Mouse (Mus musculus): ENCODE results near the gene Stk26. TPM values are rescaled to one million over a fixed set of nuclear protein-coding genes. Genes with fewer than 3 reads are reported as not detected.

Gene Stk26
- total and polyA plus RNA-seq, 2 experiments from 2014 or later: 0.44 to 1.1 TPM

DNA sequence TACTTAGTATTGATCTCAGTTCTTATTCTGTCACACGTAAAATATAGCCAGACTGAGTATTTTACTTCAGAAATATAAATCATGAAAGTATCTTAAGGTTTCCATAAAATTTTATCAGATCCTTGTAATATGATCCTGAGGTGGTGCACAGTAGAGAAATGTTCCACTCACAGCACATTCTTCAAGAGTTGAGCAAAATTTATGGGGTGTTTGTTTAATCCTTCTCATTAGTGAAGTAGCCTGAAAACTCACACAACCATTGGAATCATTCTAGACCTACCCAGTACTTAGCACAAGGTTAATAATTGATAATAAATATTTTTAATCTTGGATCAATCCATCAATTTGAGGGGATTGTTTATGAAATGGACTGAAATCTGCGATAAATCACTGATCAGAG, 22.9 kb downstream of the Stk26 start:
- no peak for ATAC-seq (ENCODE audit: low FRiP score)
- Histone ChIP-seq H3K36me3 (ENCODE audit: insufficient read depth, low read length) (no peaks in the 10 kb centered on the region), H3K27me3 (ENCODE audit: insufficient read depth, low read length) (no peaks in the 10 kb centered on the region), H3K9me3 (ENCODE audit: low read length) (no peaks in the 10 kb centered on the region), H3K9ac (replicated peaks; ENCODE audit: low read length, poor library complexity, severe bottlenecking) (no peak overlapping the region), H3K4me1 (ENCODE audit: insufficient read depth, low read length) (no peaks in the 10 kb centered on the region), H3K27ac (ENCODE audit: low read depth, low read length) (no peak overlapping the region), H3K4me3 (ENCODE audit: low read depth, low read length) (no peak overlapping the region), H3K4me2 (ENCODE audit: low read depth, low read length, poor library complexity, severe bottlenecking) (no peak overlapping the region)
- 72% methylated on average over 2 of the region's 2 CpGs for WGBS
- no peak for DNase-seq (ENCODE audit: low spot score)
- no peak for TF ChIP-seq CTCF (IDR thresholded peaks at IDR 0.05)

DNA sequence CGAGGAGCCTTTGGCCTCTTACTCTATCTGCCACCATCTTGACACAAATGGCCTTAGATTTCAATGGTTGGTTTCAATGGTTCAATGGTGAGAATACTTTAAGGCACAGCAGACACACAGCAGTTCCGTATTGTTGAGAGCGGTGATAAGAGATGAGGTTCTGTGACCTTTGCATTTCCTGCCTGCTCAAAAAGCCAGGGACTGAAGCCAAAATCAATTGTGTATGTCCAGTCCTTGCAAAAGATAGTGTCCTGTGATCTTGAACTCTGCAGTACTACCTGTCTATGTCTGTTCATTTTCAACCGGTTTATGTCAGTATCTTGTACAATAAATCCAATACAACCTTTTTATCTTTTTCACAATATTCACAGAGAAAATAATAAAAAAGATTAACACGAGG, 23.9 kb downstream of the Stk26 start:
- ATAC-seq (ENCODE audit: low FRiP score): no peak
- Histone ChIP-seq H3K36me3 (ENCODE audit: insufficient read depth, low read length) (no peaks in the 10 kb centered on the region), H3K4me2 (ENCODE audit: low read depth, low read length, poor library complexity, severe bottlenecking) (no peak overlapping the region), H3K9me3 (ENCODE audit: low read length) (no peaks in the 10 kb centered on the region), H3K4me1 (ENCODE audit: insufficient read depth, low read length) (no peaks in the 10 kb centered on the region), H3K4me3 (ENCODE audit: low read depth, low read length) (no peak overlapping the region), H3K27ac (ENCODE audit: low read depth, low read length) (no peak overlapping the region), H3K9ac (replicated peaks; ENCODE audit: low read length, poor library complexity, severe bottlenecking) (no peak overlapping the region), H3K27me3 (ENCODE audit: insufficient read depth, low read length) (no peaks in the 10 kb centered on the region)
- no peak for TF ChIP-seq CTCF (IDR thresholded peaks at IDR 0.05)
- 79% methylated on average over 5 of the region's 5 CpGs for WGBS
- no peak for DNase-seq (ENCODE audit: low spot score)

DNA sequence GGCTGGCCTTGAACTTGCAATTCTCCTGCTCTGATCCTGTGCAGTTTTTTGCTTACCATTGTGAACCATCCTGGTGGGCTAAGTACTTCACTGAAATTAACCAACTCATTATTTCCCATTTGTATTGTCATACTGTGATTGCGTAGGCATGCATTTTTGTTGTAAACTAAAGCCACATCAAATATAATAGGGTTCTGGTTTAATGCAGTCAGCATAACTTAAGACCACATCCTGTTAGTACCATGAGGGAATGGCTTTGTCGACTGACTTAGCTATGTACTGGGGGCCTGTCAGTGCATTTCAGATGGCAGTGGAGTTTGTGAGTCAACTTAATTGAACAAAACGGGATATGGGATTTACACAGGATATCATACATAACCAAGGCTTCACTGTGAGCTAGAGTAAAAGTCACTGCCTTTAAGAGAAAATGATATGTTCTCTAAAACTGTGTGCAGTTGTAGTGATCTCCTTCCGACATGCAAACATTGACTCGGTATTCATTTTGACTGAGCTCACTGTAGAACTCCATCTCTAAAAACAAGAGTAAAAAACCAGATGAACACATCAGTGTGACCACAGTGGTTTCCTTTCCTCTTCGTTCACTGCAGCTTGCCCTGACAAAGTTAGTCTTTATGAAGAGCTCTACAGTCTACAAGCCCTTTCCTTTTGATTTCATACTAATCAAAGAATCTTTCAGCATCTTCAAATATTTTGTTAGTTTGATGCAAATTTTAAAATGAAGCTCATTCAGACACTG, 33.6 kb downstream of the Stk26 start:
- Histone ChIP-seq H3K9me3 (ENCODE audit: low read length) (no peaks in the 10 kb centered on the region), H3K4me2 (ENCODE audit: low read depth, low read length, poor library complexity, severe bottlenecking) (no peak overlapping the region), H3K36me3 (ENCODE audit: insufficient read depth, low read length) (no peaks in the 10 kb centered on the region), H3K4me3 (ENCODE audit: low read depth, low read length) (no peak overlapping the region), H3K9ac (replicated peaks; ENCODE audit: low read length, poor library complexity, severe bottlenecking) (no peak overlapping the region), H3K27me3 (ENCODE audit: insufficient read depth, low read length) (no peaks in the 10 kb centered on the region), H3K27ac (ENCODE audit: low read depth, low read length) (no peak overlapping the region), H3K4me1 (ENCODE audit: insufficient read depth, low read length) (no peaks in the 10 kb centered on the region)
- WGBS: 80% methylated on average over 6 of the region's 6 CpGs
- ATAC-seq (ENCODE audit: low FRiP score): no peak
- TF ChIP-seq CTCF (IDR thresholded peaks at IDR 0.05): no peak
- no peak for DNase-seq (ENCODE audit: low spot score)

DNA sequence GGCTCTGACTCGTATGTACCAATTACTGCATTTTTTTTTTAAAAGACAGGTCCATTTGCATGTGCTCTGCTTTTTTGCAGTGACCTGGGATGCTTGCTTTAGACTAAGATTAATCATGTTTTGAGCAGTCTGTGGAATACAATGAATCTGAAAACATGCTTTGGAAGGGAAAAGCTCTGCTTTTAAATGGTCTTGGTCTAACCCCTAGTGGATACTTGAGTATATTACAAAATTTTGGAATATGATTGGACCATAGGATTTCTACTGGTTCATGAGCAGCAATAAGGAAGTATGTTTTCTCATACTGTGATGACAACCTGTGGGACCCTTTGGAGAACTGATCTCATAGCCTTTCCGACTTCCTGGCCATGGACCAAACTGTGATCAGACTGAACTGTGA, 47.2 kb downstream of the Stk26 start:
- Histone ChIP-seq H3K9ac (replicated peaks; ENCODE audit: low read length, poor library complexity, severe bottlenecking) (no peak overlapping the region), H3K4me3 (ENCODE audit: low read depth, low read length) (no peak overlapping the region), H3K4me1 (ENCODE audit: insufficient read depth, low read length) (no peaks in the 10 kb centered on the region), H3K4me2 (ENCODE audit: low read depth, low read length, poor library complexity, severe bottlenecking) (no peak overlapping the region), H3K27ac (ENCODE audit: low read depth, low read length) (no peak overlapping the region), H3K9me3 (ENCODE audit: low read length) (no peaks in the 10 kb centered on the region), H3K27me3 (ENCODE audit: insufficient read depth, low read length) (no peaks in the 10 kb centered on the region), H3K36me3 (ENCODE audit: insufficient read depth, low read length) (no peaks in the 10 kb centered on the region)
- no peak for ATAC-seq (ENCODE audit: low FRiP score)
- DNase-seq (ENCODE audit: low spot score): no peak
- WGBS: 81% methylated on average over 2 of the region's 2 CpGs
- TF ChIP-seq CTCF (IDR thresholded peaks at IDR 0.05): peak; percentile 41

DNA sequence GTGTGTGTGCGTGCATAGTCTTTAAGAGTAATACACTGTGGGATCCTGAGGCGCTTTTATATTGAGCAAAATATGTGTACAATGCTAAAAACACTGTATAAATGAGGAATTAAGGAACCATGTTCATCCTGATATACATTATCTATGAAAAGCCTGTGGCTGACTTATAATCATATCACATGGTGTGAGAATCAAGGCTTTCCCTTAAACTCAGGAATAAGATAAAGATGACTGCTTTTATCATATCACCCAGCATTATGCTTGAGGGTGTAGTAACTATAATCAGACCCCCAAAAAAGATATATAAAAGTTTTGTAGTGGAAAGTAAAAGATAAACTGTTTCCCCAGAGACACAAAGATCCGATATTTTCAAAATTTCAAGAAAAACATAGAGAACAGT, 62.6 kb downstream of the Stk26 start:
- Histone ChIP-seq H3K4me1 (ENCODE audit: insufficient read depth, low read length) (no peaks in the 10 kb centered on the region), H3K4me2 (ENCODE audit: low read depth, low read length, poor library complexity, severe bottlenecking) (no peak overlapping the region), H3K27me3 (ENCODE audit: insufficient read depth, low read length) (no peaks in the 10 kb centered on the region), H3K9ac (replicated peaks; ENCODE audit: low read length, poor library complexity, severe bottlenecking) (no peak overlapping the region), H3K9me3 (ENCODE audit: low read length) (no peaks in the 10 kb centered on the region), H3K36me3 (ENCODE audit: insufficient read depth, low read length) (no peaks in the 10 kb centered on the region), H3K27ac (ENCODE audit: low read depth, low read length) (no peak overlapping the region), H3K4me3 (ENCODE audit: low read depth, low read length) (no peak overlapping the region)
- DNase-seq (ENCODE audit: low spot score): no peak
- ATAC-seq (ENCODE audit: low FRiP score): no peak
- 76% methylated on average over 3 of the region's 3 CpGs for WGBS
- no peak for TF ChIP-seq CTCF (IDR thresholded peaks at IDR 0.05)

DNA sequence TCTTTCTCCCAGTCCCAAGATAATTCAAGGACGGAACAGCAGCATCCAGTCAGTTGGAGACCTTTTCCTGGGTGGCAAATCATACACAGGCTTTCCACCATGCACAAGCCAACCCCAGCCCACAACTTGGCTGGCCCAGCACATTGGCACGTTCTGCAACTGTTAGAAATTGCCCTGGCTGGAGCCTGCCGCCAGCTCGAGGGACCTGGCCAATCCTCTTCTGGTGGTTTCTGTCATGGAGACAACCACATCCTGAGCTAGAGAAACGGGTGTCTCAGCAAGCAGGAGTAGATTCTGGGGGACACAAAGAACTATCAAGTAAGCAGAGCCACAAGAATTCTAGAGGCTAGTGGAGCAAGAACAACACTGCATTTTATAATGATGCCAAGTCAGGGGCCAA, 69.1 kb downstream of the Stk26 start:
- WGBS: 79% methylated on average over 5 of the region's 5 CpGs
- Histone ChIP-seq H3K27me3 (ENCODE audit: insufficient read depth, low read length) (no peaks in the 10 kb centered on the region), H3K9me3 (ENCODE audit: low read length) (no peaks in the 10 kb centered on the region), H3K4me3 (ENCODE audit: low read depth, low read length) (no peak overlapping the region), H3K27ac (ENCODE audit: low read depth, low read length) (no peak overlapping the region), H3K4me2 (ENCODE audit: low read depth, low read length, poor library complexity, severe bottlenecking) (no peak overlapping the region), H3K36me3 (ENCODE audit: insufficient read depth, low read length) (no peaks in the 10 kb centered on the region), H3K4me1 (ENCODE audit: insufficient read depth, low read length) (no peaks in the 10 kb centered on the region), H3K9ac (replicated peaks; ENCODE audit: low read length, poor library complexity, severe bottlenecking) (no peak overlapping the region)
- TF ChIP-seq CTCF (IDR thresholded peaks at IDR 0.05): no peak
- ATAC-seq (ENCODE audit: low FRiP score) (no peak), DNase-seq (ENCODE audit: low spot score) (no peak)

Measured in midbrain, postnatal 0 days (tissue).